Mouse (Mus musculus) liver, postnatal 0 days (tissue): ENCODE data around the gene Glod5.

ENCODE experiments used
- CTCF ChIP-seq: sonication (generic); IDR thresholded peaks from 2 replicates; pipeline ENCODE4 v1.5.1; 2016; ENCODE audit warnings: antibody characterized with exemption, low read depth
- EP300 ChIP-seq: IDR thresholded peaks from 2 replicates; pipeline ENCODE4 v1.6.1; 2016; ENCODE audit warnings: antibody characterized with exemption, low read depth, mild to moderate bottlenecking

DNA sequence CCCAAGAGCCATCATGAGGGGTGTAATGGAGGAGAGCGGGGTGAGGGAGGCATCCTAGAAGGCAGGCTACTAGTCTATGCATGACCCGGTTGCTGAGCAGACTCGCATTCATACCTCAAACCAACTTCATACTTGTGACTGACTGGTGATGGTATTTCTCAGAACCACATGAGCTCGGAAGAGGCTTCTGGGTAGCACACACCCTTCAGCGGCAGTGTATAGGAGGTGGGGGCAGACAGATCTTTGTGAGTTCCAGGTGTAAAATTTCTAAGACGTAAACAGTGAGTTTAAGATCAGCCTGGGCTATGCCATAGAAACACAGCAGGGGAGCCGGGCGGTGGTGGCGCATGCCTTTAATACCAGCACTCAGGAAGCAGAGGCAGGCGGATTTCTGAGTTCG is 40.4 kb downstream of the Glod5 start, which contains the start of gene Gata1:
- TF ChIP-seq CTCF = no peak
- TF ChIP-seq EP300 = no peak
